Mouse (Mus musculus) left cerebral cortex, adult 18-20 months (tissue): ENCODE measurements around the gene Grhl3. TPM values are rescaled to one million over a fixed set of nuclear protein-coding genes. Genes with fewer than 3 reads are reported as not detected.

Source experiments
- DNase-seq, 2 experiments: peaks; one replicate each; pipeline ENCODE4 v3.0.0; 2021 to 2022; ENCODE audit warnings: low spot score in 2 of 2, mixed read lengths in 1 of 2
- microRNA-seq, 2 experiments: library from miRNA; unstranded; fragments of <30 nt; microRNA quantifications; one replicate each; pipeline ENCODE4 v1.2.0; 2021
- total RNA-seq, 2 experiments: library from RNA; stranded (reverse); gene quantifications; 2 replicates each; pipeline ENCODE4 v1.2.3; 2021

Gene Grhl3
- total RNA-seq, 2 experiments from 2014 or later: 1.0 to 1.8 TPM

- DNase-seq: peak; percentile 85 to 89
Observed at GRCm38 (mm10) chr4:135494521-135495396, 78.7 kb downstream of the Grhl3 start, which contains the start of the genes Stpg1 and Nipal3. TSS of gene Stpg1 (plus strand) at chr4:135494790. TSS of gene Nipal3 (minus strand) at chr4:135495038.

GRCm38 (mm10) chr4:135493691-135494520 lies 79.5 kb downstream of the Grhl3 start:
- peak; percentile 18 to 32 for DNase-seq

GRCm38 (mm10) chr4:135493271-135493670 lies 80.2 kb downstream of the Grhl3 start:
- DNase-seq: no peak

Small RNA genes lying within 50 kb of the gene (microRNA-seq; reads per million reads assigned to microRNA genes)
- gene Gm25317: 0 reads per million in 2 experiments

Other genes with a start within 250 kb of the Grhl3 start
- gene Srrm1, start 220.3 kb downstream of the Grhl3 start, total RNA-seq: 100 to 1,000 TPM; 131 to 132 TPM
- gene Ncmap, start 175.4 kb downstream of the Grhl3 start, total RNA-seq: under 1 TPM; 0.35 to 0.75 TPM
- gene Rcan3, start 139.8 kb downstream of the Grhl3 start, total RNA-seq: 10 to 100 TPM; 30.6 to 30.8 TPM
- 1 to 10 TPM; 1.0 to 1.8 TPM for gene Stpg1, start 78.8 kb downstream of the Grhl3 start, total RNA-seq
- 100 to 1,000 TPM in 1 of 2 experiments, 10 to 100 TPM in 1; 87.4 to 101 TPM for gene Nipal3, start 78.6 kb downstream of the Grhl3 start, total RNA-seq
- gene Ifnlr1, start 112.7 kb upstream of the Grhl3 start, total RNA-seq: under 1 TPM; 0.28 to 0.37 TPM
- under 1 TPM in 1 of 2 experiments, not detected in 1; 0.14 TPM for gene Il22ra1, start 154.5 kb upstream of the Grhl3 start, total RNA-seq
- 1 to 10 TPM in 1 of 2 experiments, under 1 TPM in 1; 0.77 to 1.7 TPM for gene Myom3, start 186.1 kb upstream of the Grhl3 start, total RNA-seq